Mouse (Mus musculus) T-cell, adult 2 months (primary cell): ENCODE results near the gene Gpr153.

Experiments used
- DNase-seq: peaks from one replicate; pipeline ENCODE4 v3.0.0; 2022; ENCODE audit warnings: low spot score

The Gpr153 gene

DNA sequence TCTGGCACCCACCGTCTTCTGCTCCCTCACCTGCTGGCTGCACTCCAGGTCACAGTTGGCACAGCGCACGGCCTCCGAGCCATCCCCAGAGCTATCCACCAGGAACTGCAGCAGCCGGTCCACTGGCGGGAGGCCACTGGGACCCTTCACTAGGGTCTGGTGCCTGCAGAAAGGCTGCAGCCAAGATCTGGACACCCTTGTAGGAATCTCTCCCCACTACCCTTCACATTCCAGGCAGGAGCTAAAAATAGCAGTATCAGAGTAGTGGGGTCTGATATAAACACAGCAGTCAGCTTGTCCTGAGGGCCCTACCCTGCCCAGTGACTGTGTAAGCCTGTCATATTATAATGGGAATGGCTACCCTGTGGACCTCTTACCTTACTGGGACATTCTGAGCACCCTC, 43.6 kb downstream of the Gpr153 start:
- DNase-seq: no peak

DNA sequence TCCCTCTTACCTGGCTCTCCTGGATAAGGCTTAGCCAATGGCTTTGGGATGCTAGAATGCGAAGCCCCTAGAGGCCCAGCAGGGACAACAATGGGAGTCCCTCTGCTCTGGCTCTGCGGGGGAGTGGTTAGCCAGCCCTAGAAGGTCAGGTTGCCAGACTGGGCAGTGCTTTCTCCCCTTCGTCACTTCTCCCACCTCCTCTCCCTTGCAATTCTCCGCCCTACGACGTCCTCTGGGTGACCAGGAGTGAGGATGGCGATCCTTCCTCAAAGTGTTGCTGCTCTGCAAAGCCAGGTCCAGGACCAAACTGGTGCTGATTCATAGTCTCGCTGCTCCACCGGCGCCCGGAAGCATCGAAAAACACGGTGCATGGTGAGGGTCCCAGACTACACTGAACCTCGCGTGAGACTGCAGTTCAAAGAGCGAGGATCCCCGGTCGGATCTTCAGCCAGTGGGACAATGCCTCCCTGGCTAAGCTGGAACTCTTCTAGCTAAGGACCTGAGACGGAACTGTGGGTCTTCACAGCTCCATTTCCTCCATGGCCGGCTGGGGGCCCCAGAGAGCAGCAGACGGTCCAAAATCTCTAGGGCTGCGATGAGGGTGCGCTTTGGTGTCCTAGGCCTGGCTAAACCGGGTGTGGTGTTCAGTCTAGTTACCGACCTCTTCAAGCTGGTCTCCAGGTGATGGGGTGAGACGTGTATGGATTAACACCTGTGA, 44.6 kb downstream of the Gpr153 start, which contains the start of gene Rnf207:
Gene Rnf207, minus strand, starts transcription at position 477 of the 718 bp plus-strand sequence.
- DNase-seq: peak; percentile 51

DNA sequence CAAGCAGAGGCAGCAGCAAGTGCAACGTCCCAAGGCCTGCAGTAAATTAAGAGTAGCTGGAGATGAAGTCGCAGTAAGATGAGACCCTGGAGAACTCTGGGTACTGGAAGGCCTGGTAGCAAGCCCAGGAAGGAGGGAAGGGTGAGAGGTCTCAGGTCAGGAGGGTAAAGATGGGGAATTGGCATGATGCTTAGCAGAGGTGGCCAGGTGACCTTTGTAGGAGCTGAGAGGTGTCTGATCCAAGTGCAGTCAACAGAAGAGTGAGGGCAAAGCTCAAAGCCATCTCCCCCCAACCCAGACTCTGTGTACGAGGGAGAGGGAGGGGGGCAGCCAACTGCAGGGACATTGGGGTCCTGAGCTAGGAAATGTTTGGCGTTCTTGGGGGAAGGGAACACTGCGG, 47.4 kb downstream of the Gpr153 start:
- DNase-seq: no peak

DNA sequence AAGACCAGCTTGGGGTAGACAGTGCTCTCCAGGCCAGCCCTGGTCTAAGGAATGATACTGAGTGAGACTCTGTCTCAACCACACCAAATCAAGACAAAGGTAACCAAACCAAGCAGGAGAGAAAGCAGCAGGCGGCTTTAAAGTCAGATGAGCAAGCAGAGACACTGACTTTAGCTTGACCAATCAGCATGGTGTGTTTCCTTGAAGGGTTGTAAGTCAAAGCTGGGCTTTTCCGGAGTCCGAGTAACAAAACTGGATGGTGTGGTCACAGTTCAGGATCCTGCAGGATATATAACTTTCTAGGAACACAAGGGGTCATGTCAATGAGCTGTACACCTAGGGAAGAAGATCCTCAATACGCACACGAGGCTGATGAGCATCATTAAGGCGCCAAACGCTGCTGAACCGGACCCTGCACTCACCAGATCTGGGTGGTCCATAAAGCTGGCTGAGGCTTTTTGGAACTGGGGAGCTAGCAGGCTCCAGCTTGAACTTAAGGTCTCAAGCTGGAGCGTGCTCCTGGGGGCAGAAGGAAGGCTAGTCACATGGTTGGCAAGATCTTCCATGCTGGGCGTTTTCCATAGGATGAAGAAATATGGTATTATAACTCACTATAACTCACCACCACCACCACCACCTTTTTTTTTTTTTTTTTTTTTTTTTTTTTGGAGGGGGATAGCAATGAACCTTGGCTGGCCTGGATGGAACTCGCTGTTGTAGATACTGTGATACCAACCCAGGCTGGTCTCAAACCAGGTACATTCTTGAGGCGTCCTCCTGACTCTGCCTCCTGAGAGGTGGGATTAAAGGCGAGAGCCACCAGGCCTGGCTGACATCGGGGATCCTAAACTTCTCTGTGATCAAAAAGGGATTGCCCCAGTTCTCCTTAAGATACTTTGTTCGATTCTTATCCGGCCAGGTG, 50.9 kb downstream of the Gpr153 start:
- DNase-seq: no peak

DNA sequence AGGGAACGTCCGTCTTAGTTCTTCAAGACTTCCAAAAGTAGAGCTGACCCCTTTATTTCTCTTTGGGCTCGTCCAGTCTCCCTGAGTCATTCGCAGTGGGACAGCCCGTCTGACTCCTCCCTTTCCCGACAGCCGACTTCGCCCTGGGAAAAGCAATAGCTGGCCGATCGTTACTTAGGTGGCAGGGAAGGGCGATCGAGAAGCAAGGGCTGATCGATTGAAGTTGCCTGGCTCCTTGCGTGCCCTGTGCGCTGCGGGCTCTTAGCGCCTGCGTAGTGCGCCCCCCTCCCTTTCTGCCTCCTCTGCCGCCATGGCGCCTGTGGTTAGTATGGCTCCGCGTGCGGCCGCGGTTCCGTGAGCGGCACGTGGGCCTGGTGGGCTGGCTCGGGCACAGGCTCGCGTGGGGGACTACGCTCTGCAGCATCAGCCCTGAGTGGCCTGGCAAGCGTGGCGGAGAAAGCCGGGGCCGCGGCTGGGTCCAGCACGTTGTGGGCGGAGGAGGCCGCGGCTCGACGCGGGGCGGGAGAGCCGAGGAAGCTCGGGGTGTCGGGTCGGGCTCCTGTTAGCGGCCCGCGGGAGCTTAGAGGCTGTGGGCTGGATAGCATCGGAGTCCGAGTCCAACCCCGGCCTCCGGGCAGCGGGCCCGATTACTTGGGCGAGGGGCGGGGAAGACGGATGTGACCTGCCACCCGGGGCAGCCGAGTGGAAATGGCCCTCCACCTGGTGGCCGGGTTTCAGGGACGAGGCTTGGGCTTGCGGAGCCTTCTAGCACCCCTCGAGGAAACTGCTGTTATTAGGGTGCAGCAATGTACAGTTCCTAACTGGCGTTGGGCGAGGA, 51.8 kb downstream of the Gpr153 start, which contains the start of gene Rpl22:
Gene Rpl22, plus strand, starts transcription at position 169 of the 838 bp plus-strand sequence.
- DNase-seq: peak; percentile 97

DNA sequence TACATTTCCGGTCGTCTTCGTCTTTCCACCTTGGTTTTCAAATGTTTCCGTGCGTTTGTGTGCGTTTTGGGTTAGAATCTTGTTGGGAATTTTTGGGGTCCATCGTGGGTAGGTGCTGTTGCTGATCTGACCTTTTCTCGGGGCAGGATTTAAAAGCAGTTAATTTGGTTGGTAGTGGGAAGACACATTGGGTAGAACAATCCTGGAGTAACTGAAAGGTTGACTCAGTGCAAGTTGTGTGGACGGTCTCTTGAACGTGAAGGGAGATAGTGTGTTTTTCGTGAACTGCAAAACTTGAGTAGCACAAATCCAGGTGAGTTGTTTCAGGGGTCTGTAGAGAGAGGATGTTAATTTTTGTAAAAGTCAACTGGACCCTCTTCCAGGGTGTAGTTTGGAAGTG, 52.5 kb downstream of the Gpr153 start:
- DNase-seq: no peak

DNA sequence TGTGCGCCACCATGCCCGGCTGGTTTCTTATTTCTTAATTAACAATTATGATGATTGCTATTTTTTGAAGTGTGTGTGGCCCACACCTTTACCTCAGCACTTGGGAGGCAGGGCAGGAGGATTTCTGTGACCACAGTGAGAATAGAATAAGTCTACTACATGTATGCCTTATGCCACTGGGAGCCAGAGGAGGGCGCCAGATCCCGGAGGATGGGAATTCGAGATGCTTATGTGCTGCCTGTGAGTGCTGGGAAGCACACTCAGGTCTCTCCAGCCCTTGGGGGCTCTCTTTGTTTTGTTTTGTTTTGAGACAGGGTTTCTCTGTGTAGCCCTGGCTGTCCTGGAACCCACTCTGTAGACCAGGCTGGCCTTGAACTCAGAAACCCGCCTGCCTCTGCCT, 54.7 kb downstream of the Gpr153 start:
- DNase-seq: peak; percentile 55

DNA sequence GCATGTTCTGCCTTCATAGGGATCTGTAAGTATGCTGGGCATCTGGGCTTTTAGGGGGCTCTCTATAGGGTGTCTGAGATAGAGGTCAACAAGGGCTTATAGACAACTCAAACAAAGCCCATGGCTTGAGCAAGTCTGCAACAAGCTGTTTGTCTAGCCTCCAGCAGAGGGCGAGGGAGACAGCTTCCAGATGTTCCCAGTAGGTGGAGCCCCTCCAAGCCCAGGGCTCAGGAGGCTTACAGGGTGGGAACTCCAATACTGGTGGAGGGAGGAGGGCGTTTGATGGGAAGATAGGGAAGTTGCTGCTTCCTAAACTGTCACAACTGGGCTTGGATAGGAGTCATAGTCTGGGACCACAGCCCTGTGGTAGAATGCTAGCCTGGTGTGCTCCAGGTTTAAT, 58.9 kb downstream of the Gpr153 start:
- peak; percentile 32 for DNase-seq

DNA sequence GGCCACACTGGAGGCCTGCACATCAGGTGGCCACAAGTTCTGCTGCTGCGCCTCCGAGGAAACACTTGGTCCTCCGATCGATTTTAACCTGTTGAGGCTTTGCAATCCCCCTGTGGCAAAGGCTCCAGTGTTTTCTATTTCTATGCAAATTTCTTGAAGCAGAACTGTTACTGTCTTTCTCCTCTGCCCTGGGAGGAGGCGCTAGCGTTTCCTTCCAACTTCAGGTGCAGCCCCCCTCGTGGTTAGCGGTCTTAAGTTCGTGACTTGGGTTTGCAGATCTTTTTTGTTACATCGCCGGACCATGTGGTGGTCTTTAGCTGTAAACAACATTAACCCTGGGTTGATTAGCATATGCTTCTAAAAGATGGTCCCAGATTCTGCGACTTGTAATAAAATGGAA, 59.6 kb downstream of the Gpr153 start:
- no peak for DNase-seq
